Mouse (Mus musculus) layer of hippocampus, adult 18-20 months (tissue): ENCODE results near the gene Spats2. TPM values are rescaled to one million over a fixed set of nuclear protein-coding genes. Genes with fewer than 3 reads are reported as not detected.

Experiments used
- DNase-seq, 2 experiments: peaks; one replicate each; pipeline ENCODE4 v3.0.0; 2022; ENCODE audit warnings: low spot score in 2 of 2
- total RNA-seq, 2 experiments: library from RNA; stranded (reverse); gene quantifications; 2 replicates each; pipeline ENCODE4 v1.2.3; 2021

Gene Spats2
- total RNA-seq, 2 experiments from 2014 or later, result 30.1 to 31.4 TPM

GRCm38 (mm10) chr15:99097840-99098492 is 27.8 kb upstream of the Spats2 start:
- DNase-seq, result no peak

- DNase-seq, result no peak
Measured at GRCm38 (mm10) chr15:99098493-99098861, 27.2 kb upstream of the Spats2 start.

- peak in 1 of 2 experiments; percentile 37 for DNase-seq
Measured at GRCm38 (mm10) chr15:99099139-99099556, 26.6 kb upstream of the Spats2 start.

DNA sequence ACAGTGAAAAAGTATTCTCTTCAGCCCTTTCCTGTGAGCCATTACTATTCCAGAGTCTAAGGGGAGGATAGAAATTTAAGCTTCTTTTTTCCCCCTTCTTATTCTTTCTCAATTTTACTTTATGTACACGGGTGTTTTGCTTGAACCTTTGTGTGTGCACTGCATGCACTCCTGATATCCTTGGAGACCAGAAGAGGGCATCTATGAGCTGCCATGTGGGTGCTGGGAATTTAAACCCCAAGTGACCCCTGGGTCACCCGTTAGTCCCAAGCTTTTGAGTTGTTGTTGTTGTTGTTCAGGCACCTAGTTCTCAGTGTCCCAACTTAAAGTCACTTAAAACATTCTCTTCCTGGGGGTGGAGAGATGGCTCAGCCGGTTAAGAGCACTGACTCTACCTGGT is 25.7 kb upstream of the Spats2 start:
- DNase-seq, result no peak

DNA sequence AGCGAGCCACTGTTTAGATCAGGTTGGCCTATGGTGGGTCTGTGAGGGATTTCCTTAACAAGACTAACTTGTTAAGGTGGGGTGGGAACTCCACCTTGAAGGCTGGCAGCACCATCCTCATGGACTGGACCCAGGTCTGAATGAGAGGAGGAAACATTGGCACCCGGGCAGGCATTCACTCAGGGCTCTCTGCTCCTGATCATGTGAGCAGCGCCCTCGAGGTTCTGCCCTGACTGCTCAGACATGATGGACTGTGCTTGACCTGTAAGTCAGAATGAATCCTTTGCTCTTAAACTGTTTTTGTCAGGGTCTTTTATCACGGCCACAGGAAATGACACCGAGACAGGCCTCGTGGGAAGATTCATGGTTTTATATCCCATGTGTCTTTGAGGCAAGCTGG is 20.5 kb upstream of the Spats2 start:
- DNase-seq, result no peak

DNA sequence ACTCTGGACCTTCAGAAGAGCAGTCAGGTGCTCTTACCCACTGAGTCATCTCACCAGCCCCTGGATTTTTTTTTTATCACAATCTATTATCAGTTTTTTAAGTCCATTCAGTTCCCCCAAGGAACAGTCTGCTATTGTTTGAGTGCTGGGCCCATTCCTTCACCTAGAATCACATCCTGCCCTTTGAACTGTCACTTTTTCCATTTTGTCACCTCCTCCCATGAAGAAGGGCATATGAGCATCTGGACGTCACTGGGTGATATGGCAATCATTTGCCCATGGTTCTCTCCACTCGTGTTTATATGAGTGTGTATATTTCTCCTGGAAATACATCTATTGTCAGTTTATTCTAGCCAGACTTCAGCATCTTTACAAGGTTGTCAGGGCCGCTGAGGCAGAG is 17.9 kb upstream of the Spats2 start:
- DNase-seq, result no peak

DNA sequence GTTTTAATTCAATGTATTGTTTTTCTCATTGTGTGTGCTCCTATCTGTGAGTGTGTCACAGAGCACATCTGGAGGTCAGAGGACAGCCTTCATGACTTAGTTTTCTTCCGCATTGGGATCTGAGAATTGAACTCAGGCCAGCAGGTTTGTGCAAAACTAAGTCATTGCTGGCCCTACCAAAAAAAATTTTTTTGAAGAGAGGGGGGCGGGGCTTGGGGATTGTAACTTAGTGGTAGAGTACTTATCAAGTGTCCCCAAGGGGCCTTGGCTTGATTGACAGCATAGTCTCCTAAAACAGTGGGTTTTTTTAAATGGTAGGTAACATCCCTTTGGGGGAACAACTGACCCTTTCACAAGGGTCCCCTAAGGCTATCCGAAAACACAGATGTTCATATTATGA is 14.6 kb upstream of the Spats2 start:
- no peak for DNase-seq

DNA sequence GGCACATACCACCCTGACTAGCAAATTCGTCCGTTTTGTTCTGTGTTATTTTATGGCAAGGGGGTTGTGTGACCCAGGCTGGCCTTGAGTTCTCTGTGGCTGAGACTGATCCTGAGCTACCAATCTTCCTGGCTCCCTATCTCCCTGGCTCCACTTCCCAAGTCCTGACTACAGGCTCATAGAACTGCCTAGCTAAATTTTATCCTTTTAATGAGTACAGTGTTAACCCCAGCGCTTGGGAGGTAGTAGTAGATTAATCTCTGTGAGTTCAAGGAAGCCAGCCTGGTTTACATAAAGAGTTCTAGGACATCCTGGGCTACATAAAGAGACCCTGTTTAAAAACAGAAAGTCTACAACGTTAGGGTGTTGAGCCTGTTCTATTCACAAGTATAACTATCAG is 13.9 kb upstream of the Spats2 start:
- no peak for DNase-seq

- DNase-seq, result no peak
Measured at GRCm38 (mm10) chr15:99112843-99113395, 12.8 kb upstream of the Spats2 start.

- no peak for DNase-seq
Measured at GRCm38 (mm10) chr15:99113396-99113975, 12.2 kb upstream of the Spats2 start.

- DNase-seq, result no peak
Measured at GRCm38 (mm10) chr15:99114312-99115064, 11.2 kb upstream of the Spats2 start.

DNA sequence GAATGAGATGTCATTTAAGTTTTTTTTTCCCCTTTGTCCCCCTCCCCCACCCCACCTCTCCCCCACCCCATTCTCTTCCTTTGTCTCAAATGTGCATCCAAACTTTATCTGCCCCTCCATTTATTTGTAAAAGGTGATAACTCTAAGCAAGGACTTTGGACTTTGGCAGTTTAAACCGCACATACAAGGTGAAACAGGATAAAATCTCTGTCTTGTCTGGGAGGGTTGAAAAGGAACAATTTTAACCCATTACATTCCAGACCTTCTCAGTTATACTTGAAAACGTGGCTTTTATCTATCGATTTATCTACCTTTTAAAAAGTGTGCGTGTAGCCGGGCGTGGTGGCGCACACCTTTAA is 10.7 kb upstream of the Spats2 start:
- DNase-seq, result no peak

DNA sequence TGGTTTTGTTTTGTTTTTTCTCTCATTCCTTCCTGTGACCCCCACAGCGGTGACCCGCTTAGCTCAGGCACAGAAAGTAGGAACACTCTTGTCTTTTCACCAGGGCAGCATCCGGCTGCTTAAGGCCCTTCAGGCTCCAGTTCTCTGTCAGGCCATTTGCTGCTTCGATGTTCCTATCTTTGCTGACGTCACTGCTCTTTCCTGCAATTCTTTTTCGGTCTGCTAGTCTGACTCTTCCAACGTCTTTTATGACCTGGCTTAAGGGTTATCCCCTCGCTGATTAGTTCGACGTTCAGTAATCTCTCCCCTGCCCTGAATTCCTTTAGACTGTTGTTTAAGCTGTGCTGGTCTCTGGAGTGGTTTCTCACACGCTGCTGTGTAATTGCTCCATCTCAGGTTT is 9.2 kb upstream of the Spats2 start:
- DNase-seq, result no peak

GRCm38 (mm10) chr15:99120814-99121213 is 4.9 kb upstream of the Spats2 start:
- DNase-seq, result no peak

- no peak for DNase-seq
Measured at GRCm38 (mm10) chr15:99122642-99123041, 3.1 kb upstream of the Spats2 start.

DNA sequence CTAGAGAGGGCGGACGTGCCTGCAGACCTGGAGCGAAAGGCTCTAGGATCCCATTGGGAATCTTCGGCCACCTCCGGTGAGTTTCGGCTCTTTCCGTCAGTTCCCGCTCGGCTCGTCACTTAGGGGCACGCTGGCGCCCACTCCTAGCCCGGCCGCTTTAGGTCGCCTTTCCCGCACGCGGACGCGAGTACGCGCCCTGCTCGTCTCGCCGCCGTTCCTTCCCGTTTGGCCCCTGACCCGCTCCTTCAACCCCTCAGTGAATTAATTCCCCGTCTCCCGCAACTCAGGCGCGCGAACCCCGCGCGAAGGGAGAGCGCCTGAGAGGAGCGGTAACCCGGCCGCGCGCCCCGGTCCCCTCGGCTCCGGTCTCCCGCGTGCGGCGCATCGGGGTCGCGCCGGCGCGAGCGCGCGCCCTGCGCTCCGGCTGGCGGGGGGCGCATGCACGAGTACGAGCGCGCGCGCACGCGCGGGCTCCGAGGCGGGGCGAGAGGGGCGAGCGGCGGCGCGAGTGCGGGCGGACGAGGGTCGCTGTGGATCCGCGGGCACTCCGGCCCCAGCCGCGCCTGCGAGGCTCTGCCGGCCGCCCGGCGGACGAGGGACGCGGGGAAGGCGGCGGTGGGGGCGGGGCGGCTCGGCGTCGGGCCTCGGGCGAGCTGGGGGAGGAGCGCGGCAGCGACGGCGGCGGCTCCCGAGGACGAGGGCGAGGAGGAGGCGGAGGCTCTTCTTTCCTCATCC is 532 bp downstream of the Spats2 start:
- DNase-seq, result peak; percentile 74 to 90

- DNase-seq, result no peak
Measured at GRCm38 (mm10) chr15:99126816-99127365, 1.2 kb downstream of the Spats2 start.

- DNase-seq, result no peak
Measured at GRCm38 (mm10) chr15:99127851-99128522, 2.3 kb downstream of the Spats2 start.

GRCm38 (mm10) chr15:99129441-99129840 is 3.7 kb downstream of the Spats2 start:
- no peak for DNase-seq

GRCm38 (mm10) chr15:99129956-99130910 is 4.5 kb downstream of the Spats2 start:
- DNase-seq, result no peak
